Mouse (Mus musculus) CD4-positive, CD25-positive, alpha-beta regulatory T cell, adult 2 months (primary cell): ENCODE measurements around the gene Gmeb1.
"Not testable (repeated sequence)": the region's sequence is repeated elsewhere in the genome, so short reads cannot be mapped to it uniquely, and the experiment has no call there.

ENCODE experiments used
- DNase-seq: peaks from one replicate; pipeline ENCODE4 v3.0.0-alpha.2; 2012; ENCODE audit warnings: low read depth, low spot score

Gene Gmeb1

DNA sequence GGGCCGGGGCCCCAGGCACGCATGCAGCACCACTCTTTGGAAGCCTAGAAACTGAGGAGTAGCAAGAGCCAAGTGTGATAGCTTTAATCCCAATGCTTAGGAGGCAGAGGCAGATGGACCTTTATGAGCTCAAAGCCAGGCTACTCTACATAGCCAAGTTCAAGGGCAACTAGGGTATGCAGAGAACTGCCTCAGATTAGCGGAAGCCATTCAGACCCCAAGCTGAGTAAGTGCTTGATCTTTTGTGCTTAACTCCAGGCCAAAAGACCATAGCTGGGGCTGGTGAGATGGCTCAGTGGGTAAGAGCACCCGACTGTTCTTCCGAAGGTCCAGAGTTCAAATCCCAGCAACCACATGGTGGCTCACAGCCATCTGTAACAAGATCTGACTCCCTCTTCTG is 39.4 kb downstream of the Gmeb1 start:
- DNase-seq = not testable (repeated sequence)

DNA sequence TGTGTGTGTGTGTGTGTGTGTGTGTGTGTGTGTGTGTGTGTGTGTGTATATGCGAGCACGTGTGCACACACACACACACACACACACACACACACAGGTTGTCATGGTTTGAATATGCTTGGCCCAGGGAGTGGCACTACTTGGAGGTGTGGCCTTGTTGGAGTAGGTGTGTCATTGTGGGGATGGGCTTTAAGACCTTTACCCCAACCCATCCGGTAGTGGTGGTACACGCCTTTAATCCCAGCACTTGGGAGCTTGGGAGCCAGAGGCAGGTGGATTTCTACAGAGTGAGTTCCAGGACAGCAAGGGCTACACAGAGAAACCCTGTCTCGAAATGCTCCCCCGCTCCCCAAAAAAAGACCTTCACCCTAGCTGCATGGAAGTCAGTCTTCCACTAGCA is 43.0 kb downstream of the Gmeb1 start:
- not testable (repeated sequence) for DNase-seq

DNA sequence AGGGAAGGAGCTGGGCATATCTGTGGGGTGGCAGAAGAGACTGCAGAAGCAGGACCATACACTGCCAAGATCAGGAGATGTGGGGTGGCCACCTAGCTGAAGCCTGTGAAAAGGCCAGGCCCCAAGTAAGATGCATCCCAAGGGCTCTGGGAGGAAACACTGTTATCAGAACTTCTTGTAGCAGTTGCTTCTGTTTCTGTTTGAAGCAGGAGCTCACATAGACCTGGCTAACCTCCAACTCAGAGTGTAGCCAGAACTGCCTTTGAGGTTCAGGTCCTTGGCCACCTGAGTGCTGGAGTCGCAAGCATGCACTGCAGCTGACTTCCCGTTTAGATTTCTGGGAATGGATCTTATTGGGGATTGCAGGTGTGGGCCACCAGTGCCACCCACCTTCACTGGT is 43.6 kb downstream of the Gmeb1 start:
- DNase-seq = no peak

DNA sequence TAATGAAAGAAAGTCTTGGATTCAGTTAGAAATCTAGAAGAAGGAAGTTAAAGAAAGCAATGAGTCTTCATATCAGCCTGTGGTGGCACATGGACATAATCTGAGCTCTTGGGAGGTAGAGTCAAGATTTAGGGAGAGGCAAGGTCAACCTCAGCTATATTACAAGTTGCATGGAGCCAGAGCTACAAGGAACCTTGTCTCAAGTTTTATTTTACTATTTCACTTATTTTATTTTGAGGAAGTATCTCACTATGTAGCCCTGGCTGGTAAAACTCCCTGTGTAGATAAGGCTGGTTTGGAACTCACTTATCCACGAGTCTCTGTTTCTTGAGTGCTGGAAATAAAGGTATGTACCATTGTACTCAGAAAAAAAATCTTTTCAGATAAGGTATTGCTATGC is 44.8 kb downstream of the Gmeb1 start:
- DNase-seq = no peak

DNA sequence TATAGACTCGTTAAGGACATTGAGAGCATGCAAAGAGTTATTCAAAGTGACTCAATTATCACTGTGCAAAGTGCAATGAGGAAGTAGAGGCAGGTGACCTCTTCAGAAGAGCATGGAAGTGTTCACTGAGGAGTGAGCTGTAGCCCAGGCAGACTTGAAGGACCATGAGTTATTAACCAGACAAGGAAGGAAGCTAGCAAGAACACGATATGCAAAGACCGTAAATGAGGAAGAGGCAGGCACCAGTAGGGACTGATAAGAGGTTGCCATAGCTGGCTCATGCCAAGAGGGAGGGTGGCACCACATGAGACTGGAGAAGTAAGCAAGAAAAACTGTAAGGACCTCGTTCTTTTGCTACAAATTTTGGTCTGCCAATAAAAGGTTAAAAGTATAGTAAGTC is 46.6 kb downstream of the Gmeb1 start:
- no peak for DNase-seq

DNA sequence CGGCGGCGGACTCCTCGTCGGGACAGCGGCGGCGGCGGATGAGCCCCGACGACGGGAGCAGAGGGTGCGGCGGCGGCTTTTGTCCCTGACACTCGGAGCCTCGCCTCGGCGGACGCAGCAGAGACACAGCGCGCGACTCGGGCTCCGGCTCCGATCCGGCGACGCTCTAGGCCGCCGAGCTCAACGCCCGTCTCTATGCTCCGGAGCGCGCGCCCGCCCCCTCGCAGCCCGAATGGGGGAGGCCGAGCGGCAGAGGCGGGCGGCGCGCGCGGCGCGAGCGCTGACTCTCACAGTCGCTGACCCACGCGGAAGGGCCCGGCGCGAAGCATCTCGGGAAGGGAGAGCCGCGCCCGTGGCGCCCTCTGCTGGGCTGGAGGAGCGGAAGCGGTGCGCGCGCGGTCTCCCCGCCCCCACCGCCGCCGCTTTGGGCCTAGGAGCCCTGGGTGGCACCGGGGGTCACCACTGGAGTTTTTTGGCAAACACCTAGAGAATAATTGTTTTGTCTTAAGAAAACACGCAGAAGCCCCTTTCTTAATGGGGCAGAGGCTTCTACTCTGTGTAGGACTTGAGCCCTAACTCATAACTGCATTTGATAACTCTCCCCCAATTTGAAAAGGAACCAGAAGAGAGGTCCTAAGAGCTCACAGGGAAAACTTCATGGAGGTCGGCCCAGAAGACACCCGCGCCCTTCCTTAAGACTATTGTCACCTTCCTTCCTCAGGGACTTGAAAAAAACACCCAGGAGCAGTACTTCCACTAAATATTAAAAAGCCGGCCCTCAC is 49.3 kb downstream of the Gmeb1 start, which contains the start of gene Ythdf2:
Gene Ythdf2 (minus strand): TSS at position 351 of the 782 bp plus-strand sequence.
- DNase-seq = peak; percentile 99

DNA sequence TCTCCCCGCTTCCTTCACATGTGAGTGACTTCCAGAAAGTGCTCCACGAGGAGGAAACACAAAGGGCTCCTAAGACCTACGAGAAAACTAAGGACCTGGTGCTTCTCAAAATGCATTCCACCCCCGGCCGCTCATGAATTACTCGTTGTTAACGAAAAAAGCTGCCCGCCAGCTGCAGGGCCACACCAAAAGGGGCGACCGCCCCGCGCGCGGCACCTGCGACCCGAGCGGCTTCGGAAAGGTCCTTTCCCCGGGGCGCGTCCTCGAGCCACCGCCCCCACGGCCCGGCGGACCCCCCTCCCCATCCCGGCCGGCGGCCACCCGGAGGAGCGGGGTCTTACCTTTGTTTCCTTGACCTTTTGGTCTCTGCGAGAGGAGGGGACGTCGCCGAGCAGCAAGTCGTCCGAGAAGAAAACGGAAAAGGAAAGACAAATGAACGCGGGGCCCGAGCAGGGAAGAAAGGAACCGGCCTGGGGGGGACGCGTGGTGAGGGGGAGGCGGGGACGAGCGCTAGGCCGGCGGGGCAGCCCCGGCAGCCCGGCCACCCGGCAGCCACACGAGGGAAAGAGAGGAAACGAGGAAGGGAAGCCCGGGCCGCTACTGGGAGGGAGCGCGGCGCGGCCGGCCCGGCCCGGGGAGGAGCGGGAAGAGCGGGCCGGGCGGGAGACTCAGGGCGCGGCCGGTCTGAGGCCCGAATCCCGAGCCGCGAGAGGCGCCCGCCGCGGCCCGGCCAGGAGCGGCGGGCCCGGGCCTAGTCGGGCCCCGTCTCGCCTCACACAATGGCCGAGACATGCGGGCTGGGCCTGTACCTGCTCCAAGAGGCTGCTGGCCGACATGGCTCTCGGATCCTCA is 50.1 kb downstream of the Gmeb1 start:
- DNase-seq = peak; percentile 50

DNA sequence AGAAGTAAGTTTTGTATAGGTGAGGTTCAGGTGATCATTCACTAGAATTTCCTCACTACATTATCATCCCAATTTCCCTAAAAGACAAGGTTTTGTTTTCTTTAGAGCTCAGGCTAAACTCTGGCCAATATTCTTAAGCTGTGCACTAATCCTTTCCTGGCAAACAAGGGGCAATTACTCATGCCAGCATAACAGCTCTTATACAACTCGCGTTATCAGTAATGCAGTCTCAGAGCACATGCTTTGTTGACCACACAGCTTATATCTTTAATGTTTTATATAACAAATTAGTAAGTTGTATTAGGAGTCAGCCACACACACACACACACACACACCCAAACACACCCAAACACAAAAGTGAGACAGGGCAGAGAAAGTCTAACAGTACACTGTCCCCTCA is 51.1 kb downstream of the Gmeb1 start:
- DNase-seq = no peak

DNA sequence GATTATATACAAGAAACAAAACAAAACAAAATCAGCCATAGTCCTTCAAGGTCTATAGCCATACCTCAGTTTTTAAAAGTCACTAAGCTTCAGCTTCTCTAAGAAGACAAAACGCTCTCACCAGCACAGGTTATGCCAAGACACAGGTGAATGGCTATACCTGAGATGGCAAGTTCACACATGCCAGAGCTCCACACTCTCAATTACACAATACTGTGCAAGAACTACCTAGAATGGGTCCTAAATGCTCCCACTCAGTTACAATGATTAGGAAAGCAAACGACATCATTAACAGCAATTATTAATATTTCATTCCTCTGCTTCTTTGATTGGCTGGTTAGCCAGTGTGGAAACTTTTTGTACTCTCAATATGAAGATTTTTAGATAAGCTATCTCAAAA is 52.1 kb downstream of the Gmeb1 start:
- DNase-seq = no peak

DNA sequence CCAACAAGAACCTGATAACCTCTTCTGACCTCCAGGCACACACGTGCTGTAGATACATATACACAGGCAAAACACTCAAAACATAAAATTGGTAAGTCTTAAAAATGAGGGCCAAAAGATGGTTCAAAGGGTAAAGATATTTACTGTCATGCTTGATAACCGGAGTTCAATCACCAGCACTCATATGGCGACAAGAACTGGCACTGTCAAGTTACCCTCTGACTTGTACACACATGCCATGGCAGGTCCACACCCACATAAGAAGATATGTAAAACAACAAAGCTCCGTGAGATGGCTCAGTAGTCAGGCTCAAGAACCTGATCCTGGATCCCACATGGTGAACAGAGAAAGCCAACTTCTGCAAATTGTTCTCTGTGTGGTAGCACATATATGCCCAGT is 54.1 kb downstream of the Gmeb1 start:
- DNase-seq = no peak

DNA sequence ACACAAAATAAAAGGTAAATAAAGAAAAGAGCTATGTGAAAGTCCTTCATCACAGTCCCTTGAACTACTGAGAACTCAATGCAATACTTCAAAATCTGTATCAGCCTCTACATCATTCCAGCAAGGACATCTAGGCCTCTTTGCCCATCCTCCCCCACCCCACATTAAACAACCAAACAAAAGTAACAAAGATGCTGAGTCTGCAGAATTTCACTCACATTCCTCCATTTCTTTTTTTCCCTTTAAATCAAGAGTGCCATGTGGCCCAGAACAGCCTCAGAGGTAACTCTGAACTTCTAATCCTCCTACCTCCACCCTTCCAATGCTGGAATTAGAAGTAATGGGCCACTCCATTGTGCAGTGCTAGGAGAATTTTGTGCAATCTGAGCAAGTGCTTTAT is 62.6 kb downstream of the Gmeb1 start:
- DNase-seq = no peak

DNA sequence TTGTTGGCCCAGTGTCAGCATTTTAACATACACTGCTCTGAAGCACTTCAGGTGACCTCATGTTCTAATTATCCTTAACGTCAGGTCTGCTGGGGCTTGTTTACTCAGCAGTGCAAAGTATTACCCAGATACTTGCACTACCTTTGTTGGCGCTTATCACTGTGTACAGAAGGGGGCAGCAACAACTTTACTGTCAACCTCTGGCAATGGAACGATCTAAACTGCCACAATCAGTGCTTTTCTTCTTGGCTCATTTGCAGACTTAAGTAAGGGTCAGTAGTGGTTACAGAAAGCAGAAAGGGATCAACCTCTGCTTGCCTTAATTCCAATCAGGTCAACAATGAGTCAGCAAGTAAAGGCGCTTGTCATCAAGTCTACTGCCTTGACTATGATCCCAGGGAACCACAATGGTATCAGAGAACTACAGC is 63.1 kb downstream of the Gmeb1 start:
- DNase-seq = peak; percentile 72

DNA sequence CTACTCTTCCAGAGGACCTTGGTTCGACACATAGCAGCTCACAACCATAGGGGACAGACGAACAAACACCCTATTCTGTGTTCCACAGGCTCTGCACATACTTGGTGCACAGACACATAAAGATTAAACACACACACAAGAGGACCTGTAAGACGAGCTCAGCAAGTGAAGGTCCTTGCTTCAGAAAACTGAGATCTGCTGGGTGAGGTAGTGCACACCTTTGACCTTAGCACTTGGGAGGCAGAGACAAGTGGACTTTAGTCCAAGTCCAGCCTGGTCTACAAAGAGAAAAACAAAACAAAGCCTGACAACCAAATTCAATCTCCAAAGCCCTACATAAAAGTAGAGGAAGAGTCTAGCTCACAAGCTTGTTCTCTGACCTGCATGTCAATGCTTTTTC is 66.4 kb downstream of the Gmeb1 start:
- no peak for DNase-seq

DNA sequence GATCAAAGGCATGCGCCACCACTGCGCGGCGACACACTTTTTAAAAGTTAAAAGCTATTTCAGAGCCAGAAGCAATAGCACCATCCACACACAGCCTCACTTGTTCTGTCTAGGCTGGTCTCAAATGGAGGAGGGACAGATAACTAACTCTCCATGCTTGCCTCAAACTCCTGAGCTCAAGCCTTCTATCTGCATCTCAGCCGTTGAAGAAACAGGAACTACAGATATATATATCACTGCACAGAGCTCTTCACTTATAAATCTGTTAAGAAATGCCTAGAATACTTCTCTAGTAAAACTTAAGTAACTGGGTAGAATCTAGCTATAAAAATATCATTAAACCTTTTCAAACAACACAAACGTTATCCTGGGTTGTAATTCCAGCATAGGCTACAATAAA is 67.0 kb downstream of the Gmeb1 start:
- no peak for DNase-seq

DNA sequence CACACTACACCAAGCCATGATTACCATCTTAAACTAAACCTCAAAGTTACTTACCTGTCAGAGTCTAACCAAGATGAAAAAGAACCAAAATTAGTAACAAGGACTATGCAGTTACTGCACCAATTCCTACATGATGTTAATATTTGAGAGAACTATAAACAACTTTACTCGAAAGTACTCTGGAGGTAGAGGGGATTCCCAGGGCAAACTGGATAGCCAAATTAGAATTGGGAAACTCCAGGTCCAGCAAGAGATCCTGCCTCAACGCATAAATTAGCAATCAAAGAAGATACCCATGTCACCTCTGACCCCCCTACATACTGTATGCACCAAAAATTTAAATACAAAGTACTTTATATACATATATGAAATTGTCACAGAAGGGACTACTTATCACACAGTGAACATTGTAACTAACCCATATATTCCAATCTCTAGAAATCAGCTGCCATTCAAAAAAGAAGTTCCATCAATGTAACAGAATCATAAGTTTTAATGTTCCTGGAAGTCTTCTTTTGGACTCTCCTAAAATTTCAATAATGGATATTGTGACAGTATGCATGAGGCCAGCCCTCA is 73.5 kb downstream of the Gmeb1 start:
- DNase-seq = no peak

DNA sequence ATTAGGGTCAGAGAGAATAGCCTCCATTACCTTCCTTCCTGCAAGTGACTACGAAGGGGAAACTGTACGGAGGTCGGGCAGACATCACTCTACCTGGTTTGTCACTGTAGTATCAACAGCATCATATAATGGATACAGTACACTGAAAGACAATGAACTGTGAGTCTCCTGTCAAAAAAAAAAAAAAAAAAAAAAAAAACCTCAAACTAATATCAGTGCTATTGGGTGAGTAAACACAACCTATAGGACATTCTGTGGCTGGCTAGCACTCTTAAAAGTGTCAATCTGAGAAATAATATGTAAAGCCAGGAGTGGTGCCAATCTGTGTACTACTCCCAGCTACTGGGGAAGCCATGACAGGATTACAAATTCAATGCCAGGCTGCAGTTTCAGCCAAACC is 78.2 kb downstream of the Gmeb1 start:
- no peak for DNase-seq

DNA sequence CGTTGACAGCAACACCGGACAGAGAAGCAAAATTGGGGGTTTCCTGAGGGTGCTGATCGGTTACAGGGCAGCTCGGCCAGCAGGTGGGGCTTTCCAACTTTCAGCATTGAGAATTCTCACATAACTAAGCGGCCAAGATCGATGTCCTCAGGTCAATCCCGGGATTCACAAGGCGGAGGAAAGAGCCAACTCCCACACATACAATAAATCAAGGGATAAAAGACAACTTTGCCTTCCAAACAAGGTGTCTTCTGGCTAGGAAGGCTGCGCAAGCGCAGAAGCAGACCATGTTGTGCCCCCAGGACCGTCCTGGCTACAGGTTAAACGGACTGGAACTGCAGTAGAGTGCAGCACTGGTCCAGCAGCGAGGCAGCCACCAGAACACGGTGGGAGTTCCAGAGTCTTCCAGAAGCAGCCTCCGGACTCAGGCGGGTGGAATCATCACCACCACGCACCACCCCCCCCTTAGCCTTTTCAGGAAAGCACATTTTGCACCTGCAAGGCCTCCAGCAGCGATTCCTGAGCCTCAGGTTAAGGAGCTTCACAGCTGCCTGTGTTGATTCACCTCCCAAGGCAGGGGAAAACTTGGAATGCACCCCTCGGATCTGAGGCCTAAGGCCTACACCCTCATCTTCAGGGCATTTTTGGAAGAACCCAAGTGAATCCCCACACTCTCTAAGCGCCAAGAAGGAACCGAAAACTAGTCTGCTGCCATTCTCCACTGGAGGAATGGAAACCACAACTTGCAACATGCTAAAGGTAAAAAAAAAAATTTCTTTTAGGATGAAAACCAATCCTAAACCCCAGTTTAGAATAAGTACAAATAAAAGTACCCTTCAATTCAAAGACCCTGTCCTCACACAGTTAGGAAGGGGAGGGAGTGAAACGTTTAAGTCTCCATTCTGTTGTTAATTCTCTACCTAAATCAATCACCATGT is 79.4 kb downstream of the Gmeb1 start:
- DNase-seq = peak; percentile 18

DNA sequence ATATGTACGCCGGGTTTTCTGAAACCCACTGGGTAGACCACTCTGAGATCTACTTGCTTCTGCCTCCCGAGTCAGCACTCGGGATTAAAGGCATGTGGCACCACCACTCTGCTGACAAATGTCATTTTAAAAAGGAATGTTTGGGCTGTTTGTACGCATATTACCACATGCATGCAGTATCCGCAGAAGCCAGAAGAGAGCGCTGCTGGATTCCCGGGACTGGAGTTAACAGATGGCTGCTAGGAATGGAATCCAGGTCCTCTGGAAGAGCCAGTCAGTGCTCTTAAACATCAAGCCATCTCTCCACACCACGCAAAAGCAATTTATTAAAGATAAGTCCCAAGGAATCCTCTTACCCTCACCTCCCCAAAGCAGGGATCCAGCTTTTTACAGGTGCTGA is 80.7 kb downstream of the Gmeb1 start:
- peak; percentile 22 for DNase-seq

DNA sequence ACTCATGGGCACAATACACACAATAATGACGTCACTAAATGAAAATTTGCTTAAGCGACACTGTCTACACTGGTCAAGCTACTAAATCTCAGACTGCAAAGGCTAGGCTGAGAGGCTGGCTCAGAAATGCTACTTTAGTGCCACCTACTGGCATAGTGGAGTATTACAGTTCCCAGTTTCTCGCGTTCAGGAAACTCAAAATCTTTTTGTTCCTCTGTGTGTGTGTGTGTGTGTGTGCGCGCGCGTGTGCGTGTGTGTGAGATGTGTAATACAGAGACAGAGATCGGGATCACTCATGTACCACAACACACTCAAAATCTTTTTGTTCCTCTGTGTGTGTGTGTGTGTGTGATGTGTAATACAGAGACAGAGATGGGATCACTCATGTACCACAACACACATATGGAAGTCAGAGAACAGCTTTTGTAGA is 82.8 kb downstream of the Gmeb1 start:
- DNase-seq = peak; percentile 81

DNA sequence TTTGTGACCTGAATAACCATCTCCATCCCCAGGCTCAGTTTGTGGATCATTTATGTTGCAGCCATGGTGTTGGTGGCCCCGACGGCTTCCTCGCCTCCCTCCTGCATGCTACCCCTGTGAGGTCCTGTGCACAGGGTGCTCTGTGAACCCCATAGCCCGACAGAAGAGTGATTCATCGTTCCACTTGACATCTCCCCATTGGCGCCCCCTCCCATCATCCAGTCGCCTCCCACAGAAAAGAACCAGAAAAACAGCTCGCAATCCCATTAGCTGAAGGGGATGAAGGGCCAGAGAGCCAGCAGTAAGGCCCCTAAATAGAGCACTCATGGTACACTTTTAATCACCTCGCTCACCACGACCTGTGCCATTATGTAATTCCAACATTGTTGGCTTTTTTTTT is 84.9 kb downstream of the Gmeb1 start:
- no peak for DNase-seq
